Mouse (Mus musculus) stomach, postnatal 0 days (tissue): ENCODE data around the gene Ube2j1.

Source experiments
- CTCF ChIP-seq: IDR thresholded peaks from 2 replicates; pipeline ENCODE4 v1.5.1; 2016; ENCODE audit warnings: antibody characterized with exemption, low read depth, mild to moderate bottlenecking, moderate library complexity
- EP300 ChIP-seq: optimal IDR thresholded peaks from 2 replicates; pipeline ENCODE3; 2016; ENCODE audit warnings: antibody characterized with exemption

DNA sequence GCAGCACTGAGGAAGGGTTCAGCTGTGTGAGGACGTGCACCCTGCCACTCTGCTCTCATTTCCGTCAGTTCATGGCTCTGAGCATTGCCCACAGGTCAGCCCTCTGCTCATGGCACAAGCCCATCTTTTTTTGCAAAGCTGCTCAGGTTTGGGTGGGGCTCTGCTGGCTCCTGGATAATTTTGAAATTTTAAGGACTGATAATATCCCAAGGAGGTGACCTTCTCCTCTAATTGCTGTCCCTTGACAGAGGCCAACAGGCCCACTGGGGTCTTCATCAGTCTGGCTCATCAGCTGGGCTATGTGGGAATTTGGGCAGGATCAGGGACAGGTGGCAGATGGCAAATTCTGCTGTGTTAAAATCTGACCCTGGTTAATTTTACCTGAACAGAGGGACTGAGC, 41.9 kb upstream of the Ube2j1 start:
- no peak for TF ChIP-seq CTCF
- TF ChIP-seq EP300, result no peak
